Mouse (Mus musculus) 3134 (cell line): ENCODE results near the gene Uhrf2.

Experiments used
- DNase-seq: peaks from one replicate; pipeline ENCODE4 v3.0.0-alpha.2; 2011; ENCODE audit warnings: low spot score; ENCODE audit not compliant: insufficient read length; ENCODE audit errors: extremely low read depth

Uhrf2 gene

GRCm38 (mm10) chr19:30118344-30119312, 88.3 kb downstream of the Uhrf2 start:
- peak; percentile 21 for DNase-seq

- DNase-seq: no peak
Observed at GRCm38 (mm10) chr19:30124999-30125669, 94.8 kb downstream of the Uhrf2 start.

GRCm38 (mm10) chr19:30125670-30126059, 95.4 kb downstream of the Uhrf2 start:
- no peak for DNase-seq

GRCm38 (mm10) chr19:30128177-30128576, 97.9 kb downstream of the Uhrf2 start:
- DNase-seq: peak; percentile 35

DNA sequence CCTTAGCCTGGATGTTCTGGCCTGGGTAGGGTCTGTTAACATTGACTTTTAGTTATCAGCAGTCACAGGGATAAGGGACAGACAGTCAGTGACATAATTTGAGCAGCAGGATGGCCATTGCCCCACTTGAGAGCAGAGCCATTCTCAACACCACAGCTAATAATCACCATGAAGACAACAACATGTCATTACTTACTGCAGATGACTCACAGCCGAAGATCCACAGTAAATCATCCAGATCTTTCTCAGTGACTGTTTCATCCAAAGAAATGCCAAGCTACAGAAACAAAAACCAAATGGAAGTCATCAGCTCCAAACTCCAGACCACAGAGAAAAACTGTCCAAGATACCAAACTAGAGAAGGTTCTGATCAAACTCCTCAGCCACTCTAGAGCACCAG, 106.0 kb downstream of the Uhrf2 start:
- DNase-seq: no peak
